Mouse (Mus musculus) megakaryocyte, embryonic 14.5 days (primary cell): ENCODE measurements around the gene Becn1.

Source experiments
- FLI1 ChIP-seq: IDR thresholded peaks from 2 replicates; pipeline ENCODE4 v1.6.1; 2012; ENCODE audit warnings: low read length, inconsistent platforms, mixed read lengths
- GATA1 ChIP-seq: IDR thresholded peaks from 3 replicates; pipeline ENCODE4 v1.6.1; 2012; ENCODE audit warnings: mixed read lengths, low read length, inconsistent platforms, borderline replicate concordance

DNA sequence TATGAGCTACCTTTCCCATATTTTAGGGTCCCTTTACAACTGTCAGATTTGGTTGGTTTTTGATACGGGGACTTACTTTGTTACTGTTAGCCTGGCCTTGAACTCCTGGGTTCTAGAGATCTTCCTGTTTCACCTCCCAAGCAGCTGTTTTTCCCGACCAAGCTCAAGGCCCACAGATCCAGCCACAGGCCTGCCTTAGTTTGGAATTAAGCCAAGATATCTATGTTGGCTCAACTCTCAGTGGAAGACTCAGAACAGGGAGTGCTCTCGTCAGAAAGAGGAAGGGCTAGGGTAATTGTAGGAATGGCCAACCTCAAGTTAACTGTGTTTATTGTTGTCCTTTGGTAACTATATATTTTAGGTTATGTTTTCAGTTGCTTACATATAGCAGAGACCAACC is 10.1 kb upstream of the Becn1 start:
- TF ChIP-seq GATA1 (no peak), FLI1 (no peak)
